Mouse (Mus musculus) retina, postnatal 1 day (tissue): ENCODE measurements around the gene Naaladl1.

ENCODE experiments used
- DNase-seq: peaks from one replicate; pipeline ENCODE4 v3.0.0-alpha.2; 2012

Gene Naaladl1

GRCm38 (mm10) chr19:6105586-6105985 is at the start of gene Naaladl1:
Gene Naaladl1 (plus strand): TSS chr19:6105782.
- DNase-seq = no peak

GRCm38 (mm10) chr19:6056696-6057095 is 48.9 kb upstream of the Naaladl1 start:
- no peak for DNase-seq

- peak; percentile 98 for DNase-seq
Measured at GRCm38 (mm10) chr19:6057313-6058096, 48.1 kb upstream of the Naaladl1 start, which contains the start of the genes Mrpl49 and Fau. Gene Mrpl49 (minus strand): TSS chr19:6057785. Gene Fau (plus strand): TSS chr19:6057844.

GRCm38 (mm10) chr19:6058513-6058912 is 47.1 kb upstream of the Naaladl1 start:
- DNase-seq = no peak

- DNase-seq = no peak
Measured at GRCm38 (mm10) chr19:6058966-6059365, 46.6 kb upstream of the Naaladl1 start.

- peak; percentile 95 for DNase-seq
Measured at GRCm38 (mm10) chr19:6061021-6061533, 44.5 kb upstream of the Naaladl1 start, which contains the start of gene Znhit2. Gene Znhit2 (plus strand): TSS chr19:6061192.

- peak; percentile 53 for DNase-seq
Measured at GRCm38 (mm10) chr19:6061641-6062302, 43.8 kb upstream of the Naaladl1 start.

GRCm38 (mm10) chr19:6062418-6062817 is 43.2 kb upstream of the Naaladl1 start:
- no peak for DNase-seq

GRCm38 (mm10) chr19:6063081-6063480 is 42.5 kb upstream of the Naaladl1 start:
- DNase-seq = no peak

- no peak for DNase-seq
Measured at GRCm38 (mm10) chr19:6066571-6066970, 39.0 kb upstream of the Naaladl1 start.

- DNase-seq = peak; percentile 87
Measured at GRCm38 (mm10) chr19:6067011-6067723, 38.4 kb upstream of the Naaladl1 start.

GRCm38 (mm10) chr19:6067724-6068415 is 37.7 kb upstream of the Naaladl1 start, which contains the start of gene Tm7sf2:
Gene Tm7sf2 (minus strand): TSS chr19:6068373.
- peak; percentile 92 for DNase-seq

GRCm38 (mm10) chr19:6068951-6069350 is 36.6 kb upstream of the Naaladl1 start:
- DNase-seq = no peak

GRCm38 (mm10) chr19:6069851-6070250 is 35.7 kb upstream of the Naaladl1 start:
- no peak for DNase-seq

- DNase-seq = no peak
Measured at GRCm38 (mm10) chr19:6070571-6071250, 34.9 kb upstream of the Naaladl1 start.

- DNase-seq = no peak
Measured at GRCm38 (mm10) chr19:6071261-6071660, 34.3 kb upstream of the Naaladl1 start.

GRCm38 (mm10) chr19:6073889-6074288 is 31.7 kb upstream of the Naaladl1 start:
- no peak for DNase-seq

GRCm38 (mm10) chr19:6076564-6077393 is 28.8 kb upstream of the Naaladl1 start, which contains the start of gene Vps51:
Gene Vps51 (minus strand): TSS chr19:6077231.
- DNase-seq = peak; percentile 96

- no peak for DNase-seq
Measured at GRCm38 (mm10) chr19:6079983-6080480, 25.6 kb upstream of the Naaladl1 start, which contains the start of gene Tmem262. Gene Tmem262 (plus strand): TSS chr19:6080033.

GRCm38 (mm10) chr19:6082156-6082555 is 23.4 kb upstream of the Naaladl1 start, which contains the start of gene Gm28374:
Gene Gm28374 (minus strand): TSS chr19:6082256.
- no peak for DNase-seq
